Mouse (Mus musculus) C2C12 (cell line): ENCODE measurements around the gene Gli2.

ENCODE experiments used
- CTCF ChIP-seq: IDR thresholded peaks from one replicate; pipeline ENCODE4 v1.5.1; 2011; ENCODE audit not compliant: control insufficient read depth, insufficient read depth, insufficient read length
- FOSL1 ChIP-seq: IDR thresholded peaks from one replicate; pipeline ENCODE4 v1.8.0; 2011; ENCODE audit warnings: mild to moderate bottlenecking, low read length; ENCODE audit not compliant: poor library complexity, insufficient read depth, severe bottlenecking
- MAX ChIP-seq: IDR thresholded peaks from one replicate; pipeline ENCODE4 v1.6.1; 2011; ENCODE audit warnings: mild to moderate bottlenecking, control low read depth

GRCm38 (mm10) chr1:119051192-119051937 is 2.1 kb downstream of the Gli2 start:
- TF ChIP-seq CTCF (no peak), MAX (no peak), FOSL1 (no peak)
